Mouse (Mus musculus) embryonic fibroblast, embryonic 13.5 days (primary cell): ENCODE data around the gene Gucy1b1.

Experiments used
- CTCF ChIP-seq: IDR thresholded peaks from 2 replicates; pipeline ENCODE4 v1.5.1; 2011; ENCODE audit warnings: mild to moderate bottlenecking, control low read depth, low read length, moderate library complexity, borderline replicate concordance; ENCODE audit not compliant: insufficient read depth
- POLR2A ChIP-seq: IDR thresholded peaks from 2 replicates; pipeline ENCODE4 v1.6.1; 2011; ENCODE audit warnings: low read depth, mild to moderate bottlenecking, control low read depth, low read length, moderate library complexity

DNA sequence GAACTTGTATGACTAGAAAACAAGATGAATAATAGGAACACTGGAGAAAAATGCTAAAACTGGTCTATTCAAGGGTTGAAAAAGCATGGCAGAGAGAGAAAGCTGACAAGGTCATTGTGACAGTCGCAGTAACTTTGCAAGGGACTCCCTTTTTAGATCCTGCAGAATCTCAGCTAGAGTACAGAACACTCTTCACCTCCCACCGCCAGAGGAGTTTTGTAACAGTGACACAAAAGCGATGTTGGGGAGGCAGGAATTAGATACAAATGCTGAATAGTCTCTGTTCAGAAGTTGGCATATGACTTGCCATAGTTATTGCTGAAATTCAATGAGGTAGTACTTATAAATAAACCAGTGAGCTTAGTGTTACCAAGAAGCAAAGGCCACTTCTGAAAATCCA, 51.4 kb downstream of the Gucy1b1 start:
- no peak for TF ChIP-seq CTCF
- no peak for TF ChIP-seq POLR2A
